Mouse (Mus musculus): ENCODE results near the gene Bnip2.
"Not testable (repeated sequence)": the region's sequence is repeated elsewhere in the genome, so short reads cannot be mapped to it uniquely, and the experiment has no call there.

The Bnip2 gene

GRCm38 (mm10) chr9:70010781-70011473 is 21.7 kb downstream of the Bnip2 start:
- no peak for DNase-seq (ENCODE audit: low spot score in 2 of 2)

DNA sequence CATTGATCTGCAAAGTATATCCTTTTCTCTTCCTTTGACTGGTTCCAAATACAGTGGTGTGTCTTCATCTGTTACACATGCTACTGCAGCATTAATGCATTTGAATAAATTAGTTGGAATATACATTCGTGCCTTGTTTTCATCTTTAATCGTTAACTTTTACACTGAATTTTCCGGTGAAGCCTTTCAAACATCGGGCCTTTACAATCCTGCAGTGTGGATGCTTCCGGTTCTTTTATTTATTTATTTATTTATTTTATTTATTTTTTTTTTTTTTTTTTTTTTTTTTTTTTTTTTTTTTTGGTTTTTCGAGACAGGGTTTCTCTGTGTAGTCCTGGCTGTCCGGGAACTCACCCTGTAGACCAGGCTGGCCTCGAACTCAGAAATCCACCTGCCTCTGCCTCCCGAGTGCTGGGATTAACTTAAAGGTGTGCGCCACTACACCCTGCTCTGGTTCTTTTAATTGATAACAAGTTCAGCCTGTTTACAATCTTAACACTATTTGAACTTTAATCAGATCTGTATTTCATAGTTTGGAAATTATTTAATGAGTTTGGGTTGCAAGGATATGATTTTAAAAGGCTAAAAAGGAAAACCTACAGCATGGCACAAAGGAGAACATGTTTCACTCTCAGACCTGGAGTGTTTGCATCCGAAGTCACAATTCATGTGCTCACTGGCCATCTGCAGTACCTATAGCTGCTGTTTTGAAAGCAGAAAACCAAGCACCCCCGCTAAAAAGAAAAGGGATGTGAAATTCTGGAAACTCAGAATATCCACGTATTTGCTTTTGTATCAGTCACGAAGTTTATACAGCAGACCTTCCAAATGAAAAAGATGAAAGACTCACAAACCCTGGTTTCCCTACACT is 22.5 kb downstream of the Bnip2 start:
- DNase-seq (ENCODE audit: low spot score in 2 of 2), result no peak

GRCm38 (mm10) chr9:70012408-70012901 is 23.2 kb downstream of the Bnip2 start, which contains the start of gene Gtf2a2:
Gtf2a2 (plus strand) TSS chr9:70012550.
- peak; percentile 83 to 90 for DNase-seq (ENCODE audit: low spot score in 2 of 2)

DNA sequence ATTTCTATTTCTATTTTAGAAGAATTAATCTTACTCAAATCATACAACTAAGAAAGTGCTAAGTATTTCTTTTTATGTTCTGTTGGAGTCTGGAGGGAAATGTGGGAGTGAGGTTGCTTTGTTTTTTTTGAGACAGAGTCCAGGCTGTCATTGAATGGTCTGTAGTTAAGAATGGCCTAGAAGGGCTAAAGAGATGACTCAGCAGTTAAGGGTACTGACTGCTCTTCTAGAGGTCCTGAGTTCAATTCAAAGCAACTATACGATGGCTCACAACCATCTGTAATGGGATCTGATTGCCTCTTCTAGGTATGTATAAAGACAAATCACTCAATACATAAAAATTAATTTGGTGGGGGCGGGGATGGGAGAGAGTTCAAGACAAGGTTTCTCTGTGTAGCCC is 26.4 kb downstream of the Bnip2 start:
- no peak for DNase-seq (ENCODE audit: low spot score in 2 of 2)

- no peak for DNase-seq (ENCODE audit: low spot score in 2 of 2)
These were observed 29.6 kb downstream of the Bnip2 start for GRCm38 (mm10) chr9:70018879-70019278.

GRCm38 (mm10) chr9:70021610-70022009 is 32.3 kb downstream of the Bnip2 start:
- DNase-seq (ENCODE audit: low spot score in 2 of 2), result no peak

- DNase-seq (ENCODE audit: low spot score in 2 of 2), result no peak
These were observed 32.8 kb downstream of the Bnip2 start for GRCm38 (mm10) chr9:70022083-70022482.

DNA sequence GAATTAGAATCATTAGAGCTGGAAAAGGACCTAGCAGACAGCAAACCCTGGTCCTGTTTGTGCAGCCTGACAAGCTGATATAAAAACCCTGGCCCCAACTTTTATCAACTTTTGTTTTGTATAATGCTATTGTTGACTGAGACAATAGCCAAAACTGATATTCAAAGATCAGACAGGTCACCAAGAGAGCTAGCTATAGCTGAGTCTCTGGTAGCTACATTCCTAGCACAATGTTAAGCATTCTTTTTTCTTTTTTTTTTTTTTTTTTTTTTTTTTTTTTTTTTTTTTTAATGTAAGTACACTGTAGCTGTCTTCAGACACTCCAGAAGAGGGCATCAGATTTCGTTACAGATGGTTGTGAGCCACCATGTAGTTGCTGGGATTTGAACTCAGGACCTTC is 34.3 kb downstream of the Bnip2 start:
- DNase-seq (ENCODE audit: low spot score in 2 of 2), result not testable (repeated sequence)

GRCm38 (mm10) chr9:70024648-70025047 is 35.4 kb downstream of the Bnip2 start:
- no peak for DNase-seq (ENCODE audit: low spot score in 2 of 2)

- no peak for DNase-seq (ENCODE audit: low spot score in 2 of 2)
These were observed 36.2 kb downstream of the Bnip2 start for GRCm38 (mm10) chr9:70025365-70026012.

GRCm38 (mm10) chr9:70032167-70032566 is 42.9 kb downstream of the Bnip2 start:
- no peak for DNase-seq (ENCODE audit: low spot score in 2 of 2)

GRCm38 (mm10) chr9:70033056-70033455 is 43.8 kb downstream of the Bnip2 start:
- no peak for DNase-seq (ENCODE audit: low spot score in 2 of 2)

DNA sequence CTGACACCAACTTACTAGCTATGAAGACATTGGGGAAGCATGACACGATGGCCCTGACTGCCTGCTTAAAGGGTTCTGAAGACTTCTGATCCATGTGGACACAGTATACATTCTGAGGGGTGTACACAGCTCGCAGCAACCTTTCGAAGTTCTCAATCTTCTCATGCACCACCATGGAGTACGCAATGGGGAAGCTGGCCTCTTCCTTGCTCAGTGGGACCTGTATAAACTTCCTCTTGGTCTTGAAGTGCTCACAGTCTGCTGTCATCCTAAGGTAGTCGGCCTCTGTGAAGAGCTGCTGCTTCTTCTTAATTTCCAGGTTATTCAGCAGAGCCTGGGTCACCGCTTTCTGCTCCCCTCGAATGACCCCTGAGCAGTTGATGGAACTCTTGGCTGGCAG is 45.4 kb downstream of the Bnip2 start:
- DNase-seq (ENCODE audit: low spot score in 2 of 2), result no peak

- DNase-seq (ENCODE audit: low spot score in 2 of 2), result no peak
These were observed 47.4 kb downstream of the Bnip2 start for GRCm38 (mm10) chr9:70036646-70037045.

DNA sequence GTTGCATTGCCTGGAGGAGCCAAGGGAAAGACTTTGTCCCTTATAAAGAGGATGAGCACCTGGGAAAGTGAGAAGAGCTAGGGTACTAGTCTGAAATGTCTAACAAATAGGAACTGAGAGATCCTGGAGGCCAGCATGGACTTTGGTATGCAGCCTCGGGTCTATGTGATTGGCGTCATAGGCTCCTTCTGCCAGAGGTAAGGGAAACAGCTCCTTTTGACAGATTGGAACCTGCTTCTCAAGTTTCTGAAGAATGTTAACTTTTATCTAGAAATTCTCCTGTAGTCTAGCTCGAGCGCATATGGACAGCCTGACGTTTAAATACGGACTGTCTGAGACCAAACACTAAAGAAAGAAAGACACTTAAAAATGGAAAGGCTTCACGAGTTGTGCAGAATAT is 48.7 kb downstream of the Bnip2 start, which contains the start of gene Gcnt3:
Gene Gcnt3, minus strand, starts transcription at position 101 of the 400 bp plus-strand sequence.
- no peak for DNase-seq (ENCODE audit: low spot score in 2 of 2)

DNA sequence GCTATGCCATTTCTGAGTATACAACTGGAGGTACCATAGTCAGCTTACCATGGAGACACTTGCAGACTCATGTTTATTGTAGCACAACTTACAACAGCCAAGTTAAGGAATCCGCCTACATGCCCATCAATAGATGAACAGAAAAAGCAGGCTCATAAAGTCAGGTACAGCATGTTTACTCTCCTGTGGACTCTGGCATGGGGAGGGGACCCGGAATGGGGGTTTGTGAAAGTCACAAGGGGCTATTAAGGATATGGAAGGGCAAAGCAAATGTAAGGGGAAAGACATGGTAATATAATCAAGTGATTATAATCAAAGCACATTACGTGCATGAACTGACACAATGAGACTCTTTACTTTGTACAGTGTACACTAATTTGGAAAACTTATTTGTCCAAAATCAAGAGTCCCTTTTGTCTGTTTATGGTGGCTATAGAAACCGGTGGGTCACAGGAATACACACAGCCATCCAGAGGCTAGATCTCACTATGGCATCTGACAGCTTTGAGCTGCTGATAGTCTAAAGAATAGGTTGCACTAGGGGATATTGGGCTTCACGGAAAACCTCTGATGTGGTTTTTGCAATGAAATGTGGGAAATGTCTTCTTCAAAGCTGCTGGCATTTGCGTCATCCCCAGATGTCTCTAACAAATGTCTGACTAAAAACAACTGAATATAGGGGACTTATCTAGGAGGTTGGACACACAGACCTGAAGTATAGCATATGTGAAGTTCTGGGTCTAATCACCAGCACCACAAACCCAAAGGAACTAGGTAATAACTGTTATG is 50.5 kb downstream of the Bnip2 start:
- no peak for DNase-seq (ENCODE audit: low spot score in 2 of 2)

DNA sequence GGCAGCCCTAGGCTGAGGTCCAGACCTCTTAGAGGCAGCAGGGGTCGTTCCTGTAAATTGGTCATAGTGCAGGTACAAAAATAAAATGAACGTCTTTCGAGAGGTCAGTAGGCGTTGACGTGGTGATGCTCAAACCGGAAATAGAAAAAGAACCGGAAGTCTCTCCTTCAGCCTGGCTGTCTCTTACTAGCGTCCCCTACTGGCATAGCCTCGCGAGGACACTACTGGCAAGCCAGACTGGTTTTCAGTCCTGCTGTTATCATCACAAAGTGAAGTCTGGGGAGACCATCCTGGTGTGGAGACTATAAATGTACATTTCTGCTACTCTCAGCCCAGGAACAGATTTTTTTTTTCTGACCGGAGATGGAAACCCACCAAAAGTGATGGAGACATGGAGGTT is 51.3 kb downstream of the Bnip2 start:
- no peak for DNase-seq (ENCODE audit: low spot score in 2 of 2)

- DNase-seq (ENCODE audit: low spot score in 2 of 2), result no peak
These were observed 52.9 kb downstream of the Bnip2 start for GRCm38 (mm10) chr9:70042137-70042536.

- no peak for DNase-seq (ENCODE audit: low spot score in 2 of 2)
These were observed 53.7 kb downstream of the Bnip2 start for GRCm38 (mm10) chr9:70042935-70043334.

DNA sequence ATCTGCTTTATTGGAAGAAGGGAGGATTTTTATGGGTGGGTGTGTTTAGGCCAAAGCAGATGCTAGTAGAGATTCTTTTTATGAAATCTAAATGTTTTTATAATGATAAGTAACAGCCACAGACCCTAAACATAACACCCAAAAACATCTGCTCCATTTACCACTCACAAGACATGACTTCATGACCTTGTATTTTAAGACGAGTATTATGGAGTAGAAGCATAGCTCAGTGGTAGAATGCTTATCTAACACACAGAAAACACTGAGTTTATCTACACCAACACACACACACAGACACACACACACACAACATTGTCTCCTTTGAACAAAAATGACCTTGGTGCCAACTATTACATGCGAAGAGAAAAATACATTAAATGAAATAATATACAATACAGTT is 55.6 kb downstream of the Bnip2 start:
- no peak for DNase-seq (ENCODE audit: low spot score in 2 of 2)

GRCm38 (mm10) chr9:70046255-70046654 is 57.0 kb downstream of the Bnip2 start:
- DNase-seq (ENCODE audit: low spot score in 2 of 2), result no peak

Measured in frontal cortex, postnatal 14 days (tissue).